Mouse (Mus musculus) embryonic fibroblast, embryonic 13.5 days (primary cell): ENCODE results near the gene Cacna1e.

Experiments
- CTCF ChIP-seq: IDR thresholded peaks from 2 replicates; pipeline ENCODE4 v1.5.1; 2011; ENCODE audit warnings: mild to moderate bottlenecking, control low read depth, low read length, moderate library complexity, borderline replicate concordance; ENCODE audit not compliant: insufficient read depth
- POLR2A ChIP-seq: IDR thresholded peaks from 2 replicates; pipeline ENCODE4 v1.6.1; 2011; ENCODE audit warnings: low read depth, mild to moderate bottlenecking, control low read depth, low read length, moderate library complexity

- TF ChIP-seq CTCF (no peak), POLR2A (no peak)
Measured at GRCm38 (mm10) chr1:154723078-154723477, 161.2 kb downstream of the Cacna1e start.
